Mouse (Mus musculus) forebrain, embryonic 14.5 days (tissue): Measurements from ENCODE around the gene Sptlc2. TPM values are rescaled to one million over a fixed set of nuclear protein-coding genes. Genes with fewer than 3 reads are reported as not detected.

Experiments used
- ATAC-seq: fragments of 200-750 bp; cut with Nextera tagmentation; 2 replicates; pipeline ENCODE4 v1.8.0; 2017; ENCODE audit warnings: mild to moderate bottlenecking, moderate library complexity
- DNase-seq: peaks from one replicate; pipeline ENCODE4 v3.0.0-alpha.2; 2015; ENCODE audit warnings: low spot score
- H3K27ac ChIP-seq: fragments of 300-500 bp; sonication (generic); 2 replicates; pipeline ENCODE4 v1.5.1; 2014; ENCODE audit warnings: low read depth, mild to moderate bottlenecking, control low read depth, low read length, moderate library complexity
- H3K27me3 ChIP-seq: fragments of 300-500 bp; sonication (generic); replicated peaks from 2 replicates; pipeline ENCODE4 v1.6.1; 2014; ENCODE audit warnings: low read length, control low read depth, mixed read lengths; ENCODE audit not compliant: control insufficient read depth, insufficient read depth
- H3K36me3 ChIP-seq: fragments of 300-500 bp; sonication (generic); 2 replicates; pipeline ENCODE4 v1.6.1; 2014; ENCODE audit warnings: low read length, control low read depth; ENCODE audit not compliant: control insufficient read depth, insufficient read depth
- H3K4me1 ChIP-seq: fragments of 300-500 bp; sonication (generic); 2 replicates; pipeline ENCODE4 v1.6.1; 2014; ENCODE audit warnings: antibody characterized with exemption, low read length, control low read depth; ENCODE audit not compliant: control insufficient read depth, insufficient read depth
- H3K4me2 ChIP-seq: fragments of 300-500 bp; sonication (generic); 2 replicates; pipeline ENCODE4 v1.6.1; 2014; ENCODE audit warnings: mild to moderate bottlenecking, control low read depth, low read length
- H3K4me3 ChIP-seq: fragments of 300-500 bp; sonication (generic); 2 replicates; pipeline ENCODE4 v1.5.1; 2014; ENCODE audit warnings: low read depth, low read length, control low read depth
- H3K9ac ChIP-seq: fragments of 300-500 bp; sonication (generic); 2 replicates; pipeline ENCODE4 v1.6.1; 2014; ENCODE audit warnings: mild to moderate bottlenecking, low read length, control low read depth, moderate library complexity
- H3K9me3 ChIP-seq: fragments of 300-500 bp; sonication (generic); replicated peaks from 2 replicates; pipeline ENCODE4 v1.6.1; 2016; ENCODE audit warnings: low read length, control low read depth, mixed read lengths; ENCODE audit not compliant: control insufficient read depth
- WGBS: fragments of 180-500 bp; shearing (Covaris S2); extraction: QIAGEN DNeasy Blood & Tissue Kit; methylation state at CpG from one replicate; pipeline ENCODE4 v1.1.7; 2014; 5-methylcytosine and 5-hydroxymethylcytosine counted together
- polyA plus RNA-seq: library from polyadenylated mRNA; unstranded; fragments of >200 nt; fragmentation: Nextera tagmentation; extraction: Ambion mirVana; gene quantifications from 2 replicates; pipeline ENCODE4 v1.2.1, GENCODE M21; 2014

The Sptlc2 gene
- polyA plus RNA-seq, 1 experiment from 2014 or later = 51.8 TPM

DNA sequence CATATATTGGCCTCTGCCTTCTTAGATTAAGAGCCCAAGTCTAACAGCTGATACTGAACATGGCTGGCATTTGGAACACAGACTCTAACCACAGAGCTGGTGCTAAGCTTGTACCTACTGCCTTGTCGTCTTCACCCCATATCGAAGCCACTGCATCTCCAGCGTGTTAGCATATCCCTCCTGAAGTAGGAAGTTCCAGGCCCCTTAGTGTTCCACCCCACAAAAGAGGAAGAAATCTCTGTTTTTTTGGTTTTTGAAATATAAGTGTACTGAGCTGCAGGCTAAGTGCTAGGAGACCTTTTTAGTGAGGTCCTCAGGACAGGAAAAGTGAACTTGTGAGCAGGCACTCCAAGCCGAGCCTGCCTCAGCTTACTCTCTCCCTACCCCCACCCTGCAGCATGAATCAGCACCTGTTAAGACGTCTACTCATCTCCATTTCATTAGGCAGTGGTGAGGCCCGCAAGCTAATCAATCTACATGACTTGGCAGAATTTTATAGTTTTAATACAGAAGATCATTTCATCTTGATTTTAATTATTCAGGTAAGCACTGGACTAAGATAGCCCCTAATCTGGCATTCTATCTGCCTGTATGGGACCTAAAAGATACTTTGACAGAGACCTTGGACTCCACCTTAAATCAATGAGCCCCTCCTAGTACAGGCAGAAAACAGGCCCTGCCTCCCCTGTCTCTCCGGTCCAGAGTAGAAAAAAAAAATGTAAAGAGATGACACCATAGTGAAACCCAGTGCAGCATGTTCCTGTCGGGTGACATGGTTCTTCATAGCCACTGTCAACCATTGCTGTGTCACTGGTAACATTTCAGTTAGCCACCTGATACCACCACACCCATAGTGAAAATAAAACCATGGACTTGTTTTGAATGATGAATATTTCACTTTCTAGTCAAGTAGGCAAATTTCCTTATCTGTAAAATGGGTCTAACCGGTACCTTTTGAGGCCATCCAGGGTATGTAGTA, 113.0 kb downstream of the Sptlc2 start:
- no peak for ATAC-seq
- H3K36me3 ChIP-seq = peaks cover 68% of the 10 kb centered on the region
- no peak overlapping the region for H3K27ac ChIP-seq

DNA sequence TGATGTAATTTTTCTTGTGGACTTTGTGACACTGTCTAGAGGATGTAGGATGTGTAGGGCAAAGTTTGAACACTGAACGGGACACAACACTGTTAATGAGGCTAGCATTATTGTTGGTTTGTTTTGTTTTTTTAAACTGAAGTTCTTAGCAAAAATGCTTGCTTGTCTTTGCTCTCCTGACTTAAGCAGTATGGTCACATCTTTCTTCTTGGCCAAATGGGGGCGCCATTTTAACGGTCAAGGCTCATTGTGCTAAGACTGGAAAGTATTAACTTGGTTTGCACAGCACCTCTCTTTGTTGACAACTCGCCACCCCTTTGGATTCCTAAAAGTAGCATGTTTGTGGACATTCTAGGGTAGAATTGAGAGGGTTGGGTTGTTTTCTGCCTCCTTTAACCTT, 120.5 kb downstream of the Sptlc2 start:
- Histone ChIP-seq H3K4me2 (peak overlapping the region; percentile 80), H3K9ac (peak overlapping the region; percentile 82; the same call in 1 of the 2 replicates), H3K4me1 (peaks cover 7% of the 10 kb centered on the region), H3K27ac (no peak overlapping the region), H3K27me3 (no peaks in the 10 kb centered on the region), H3K36me3 (peaks cover 48% of the 10 kb centered on the region), H3K9me3 (no peaks in the 10 kb centered on the region), H3K4me3 (peak overlapping the region; percentile 66)
- 22% methylated on average over 4 of the region's 4 CpGs for WGBS
- ATAC-seq = no peak
- DNase-seq = peak; percentile 30

More for the DNA sequence above, 113.0 kb downstream of the Sptlc2 start:
- no peak overlapping the region for H3K4me2 ChIP-seq
- DNase-seq = no peak
- H3K4me3 ChIP-seq = no peak overlapping the region
- H3K9me3 ChIP-seq = no peaks in the 10 kb centered on the region
- no peak overlapping the region for H3K9ac ChIP-seq
- H3K4me1 ChIP-seq = no peaks in the 10 kb centered on the region
- 90% methylated on average over 9 of the region's 9 CpGs for WGBS
- H3K27me3 ChIP-seq = no peaks in the 10 kb centered on the region

DNA sequence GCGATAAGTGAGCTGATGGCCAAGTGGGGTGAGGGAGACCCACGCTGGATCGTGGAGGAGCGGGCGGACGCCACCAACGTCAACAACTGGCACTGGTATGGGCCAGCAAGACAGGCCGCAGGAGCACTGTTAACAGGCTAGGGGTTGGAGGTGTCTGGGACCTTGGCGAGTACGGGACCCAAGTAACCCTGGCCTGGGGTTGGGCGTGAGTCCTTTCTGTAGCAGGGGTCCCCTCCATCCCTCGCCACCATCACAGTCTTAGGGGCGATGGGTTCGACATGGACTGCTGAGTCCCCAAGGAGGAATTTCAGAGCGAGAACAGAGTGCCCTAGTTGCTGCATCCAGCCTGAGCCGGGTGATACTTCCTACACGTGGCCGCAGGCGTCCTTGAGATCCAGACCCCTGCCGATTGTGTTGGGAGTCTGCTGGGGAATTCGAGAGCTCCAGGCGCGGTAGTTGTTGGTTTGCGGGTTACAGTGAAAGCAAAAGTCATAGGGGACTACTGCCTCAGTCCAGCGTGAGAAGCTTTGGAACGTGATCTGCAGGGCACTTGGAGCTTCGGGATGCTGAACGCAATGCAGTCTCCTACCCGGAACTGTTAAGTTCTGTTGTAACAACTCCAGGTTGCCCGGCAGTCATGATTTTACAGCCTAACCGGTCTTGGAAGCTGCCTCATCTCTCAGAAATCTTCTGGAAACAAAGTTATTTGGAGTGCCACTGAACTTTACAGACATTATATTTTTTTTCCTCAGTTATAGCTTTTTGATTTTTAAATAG, 121.1 kb downstream of the Sptlc2 start:
- H3K9me3 ChIP-seq = no peaks in the 10 kb centered on the region
- H3K27ac ChIP-seq = peak overlapping the region; percentile 80
- H3K4me3 ChIP-seq = peak overlapping the region; percentile 66
- H3K36me3 ChIP-seq = peaks cover 46% of the 10 kb centered on the region
- peak overlapping the region; percentile 80 for H3K4me2 ChIP-seq
- DNase-seq (peak; percentile 33), ATAC-seq (peak; percentile 66)
- peak overlapping the region; percentile 82 for H3K9ac ChIP-seq
- H3K4me1 ChIP-seq = peaks cover 7% of the 10 kb centered on the region
- under 1% methylated on average over 31 of the region's 31 CpGs for WGBS
- no peaks in the 10 kb centered on the region for H3K27me3 ChIP-seq

DNA sequence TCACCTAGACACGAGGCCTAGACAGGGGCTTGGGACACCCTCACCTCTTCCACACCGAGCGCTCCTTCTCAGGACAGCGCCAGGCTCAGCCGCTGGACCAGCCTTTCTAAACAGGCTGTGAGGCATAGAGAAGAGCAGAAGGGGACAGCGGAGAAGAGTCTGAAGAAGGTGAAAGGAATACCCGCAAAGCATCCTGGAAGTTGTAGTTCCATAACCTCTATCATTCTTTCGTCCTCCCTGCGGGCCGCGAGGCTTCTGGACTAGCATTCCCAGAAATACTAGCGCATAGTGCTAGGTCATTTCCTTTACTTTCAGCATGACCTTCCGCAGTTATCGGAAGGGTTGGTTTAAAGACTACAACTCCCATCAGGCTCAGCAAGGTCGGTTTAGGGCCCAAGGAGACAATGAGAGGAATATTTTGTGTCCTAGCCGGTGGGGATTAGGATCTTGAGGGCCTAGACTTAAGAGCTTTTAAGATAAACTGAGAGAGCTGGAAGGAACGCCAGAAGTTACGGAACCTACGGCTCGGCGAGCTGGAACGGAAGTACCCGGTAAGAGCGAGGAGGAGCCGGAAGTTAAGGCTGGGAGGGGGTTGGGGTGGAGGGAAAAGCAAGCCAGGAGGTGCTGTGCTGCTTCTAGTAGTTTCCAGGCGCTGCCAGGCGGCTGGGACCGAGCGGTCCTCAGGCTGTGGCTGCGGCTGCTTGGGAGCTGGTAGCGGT, 121.9 kb downstream of the Sptlc2 start, which contains the start of the genes Vipas39 and Ahsa1:
TSS of gene Vipas39 (minus strand) at position 149 of the 719 bp plus-strand sequence.
TSS of gene Ahsa1 (plus strand) at position 372 of the 719 bp plus-strand sequence.
- H3K27me3 ChIP-seq = no peaks in the 10 kb centered on the region
- peaks cover 46% of the 10 kb centered on the region for H3K36me3 ChIP-seq
- no peaks in the 10 kb centered on the region for H3K9me3 ChIP-seq
- WGBS = under 1% methylated on average over 31 of the region's 31 CpGs
- H3K27ac ChIP-seq = peak within 1 kb of the TSS; percentile 80
- peak within 1 kb of the TSS; percentile 66 for H3K4me3 ChIP-seq
- H3K9ac ChIP-seq = peak within 1 kb of the TSS; percentile 82
- DNase-seq (peak; percentile 99), ATAC-seq (peak; percentile 98)
- peak within 1 kb of the TSS; percentile 80 for H3K4me2 ChIP-seq
- H3K4me1 ChIP-seq = peaks cover 7% of the 10 kb centered on the region

DNA sequence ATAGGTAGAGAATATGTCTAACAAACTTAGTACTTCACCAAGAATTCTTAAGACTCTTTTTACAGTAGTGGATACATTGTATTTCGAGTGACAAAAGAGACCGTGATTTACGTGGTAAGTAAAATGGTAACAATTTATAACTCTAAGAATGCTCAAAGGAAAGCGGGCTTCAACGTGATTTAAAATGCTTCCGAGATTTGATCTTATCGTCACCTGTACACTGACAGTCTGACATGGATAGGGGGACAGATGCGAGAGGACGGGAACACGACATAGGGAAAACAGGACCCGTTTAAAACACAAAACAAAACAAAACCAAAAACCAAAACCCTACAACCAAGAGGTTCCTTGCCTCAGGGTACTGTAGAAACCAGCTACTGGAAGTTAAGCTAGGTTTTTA, 122.7 kb downstream of the Sptlc2 start:
- Histone ChIP-seq H3K9ac (peak overlapping the region; percentile 82), H3K9me3 (no peaks in the 10 kb centered on the region), H3K4me3 (peak overlapping the region; percentile 66), H3K4me1 (peaks cover 7% of the 10 kb centered on the region), H3K36me3 (peaks cover 44% of the 10 kb centered on the region), H3K27ac (peak overlapping the region; percentile 61), H3K4me2 (peak overlapping the region; percentile 60), H3K27me3 (no peaks in the 10 kb centered on the region)
- ATAC-seq (no peak), DNase-seq (no peak)
- 28% methylated on average over 11 of the region's 11 CpGs for WGBS

DNA sequence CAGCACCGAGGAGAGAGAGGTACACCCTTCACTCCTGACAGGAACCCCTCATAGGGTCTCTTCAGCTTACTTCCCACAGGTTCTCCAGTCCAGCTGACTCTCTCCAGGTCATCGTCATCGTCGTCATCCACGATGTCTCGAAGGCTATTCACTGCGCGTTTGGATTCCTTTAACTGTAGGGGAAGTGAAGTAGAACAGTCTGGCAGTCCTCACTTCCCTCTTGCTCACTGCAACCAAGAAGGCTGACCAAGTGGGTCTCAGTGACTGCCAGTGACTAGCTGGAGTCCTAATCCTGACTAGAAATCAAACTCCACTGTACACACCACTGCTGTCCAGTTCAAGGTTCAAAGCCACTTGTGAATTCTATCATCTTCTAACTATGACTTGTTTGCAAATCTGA, 127.6 kb downstream of the Sptlc2 start:
- H3K4me2 ChIP-seq = no peak overlapping the region
- H3K27ac ChIP-seq = no peak overlapping the region
- no peak overlapping the region for H3K4me3 ChIP-seq
- ATAC-seq (no peak), DNase-seq (no peak)
- H3K4me1 ChIP-seq = peaks cover 3% of the 10 kb centered on the region; the same call in 1 of the 2 replicates
- H3K9ac ChIP-seq = no peak overlapping the region
- H3K9me3 ChIP-seq = no peaks in the 10 kb centered on the region
- no peaks in the 10 kb centered on the region for H3K27me3 ChIP-seq
- H3K36me3 ChIP-seq = peaks cover 72% of the 10 kb centered on the region
- whole genome bisulfite sequencing = 97% methylated on average over 8 of the region's 8 CpGs

DNA sequence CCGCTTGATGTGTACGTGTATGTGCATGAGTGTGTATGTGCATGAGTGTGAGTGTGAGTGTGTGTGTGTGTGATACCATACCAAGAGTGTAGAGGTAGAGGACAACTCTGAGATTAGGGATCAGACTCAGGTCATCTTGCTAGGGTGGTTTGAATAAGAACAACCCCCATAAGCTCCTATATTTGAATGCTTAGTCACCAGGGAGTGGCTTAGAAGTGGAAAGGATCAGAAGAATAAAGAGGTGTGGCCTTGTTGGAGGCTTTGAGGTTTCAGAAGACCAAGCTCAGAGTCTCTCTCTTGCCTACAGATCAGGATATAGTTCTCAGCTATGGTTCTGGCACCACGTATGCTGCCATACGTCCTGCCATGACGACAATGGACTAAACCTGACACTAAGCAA, 131.5 kb downstream of the Sptlc2 start:
- H3K9ac ChIP-seq = no peak overlapping the region
- ATAC-seq = no peak
- 96% methylated on average over 5 of the region's 5 CpGs for WGBS

More for the DNA sequence above, 131.5 kb downstream of the Sptlc2 start:
- peaks cover 92% of the 10 kb centered on the region for H3K36me3 ChIP-seq
- H3K4me2 ChIP-seq = no peak overlapping the region
- H3K4me3 ChIP-seq = no peak overlapping the region
- no peaks in the 10 kb centered on the region for H3K27me3 ChIP-seq
- H3K27ac ChIP-seq = no peak overlapping the region
- DNase-seq = no peak
- H3K4me1 ChIP-seq = no peaks in the 10 kb centered on the region
- no peaks in the 10 kb centered on the region for H3K9me3 ChIP-seq
